Mouse (Mus musculus) testis, adult 2 months (tissue): Measurements from ENCODE around the gene Ubac2.

ENCODE experiments used
- CTCF ChIP-seq: fragments of 200-500 bp; IDR thresholded peaks from 2 replicates; pipeline ENCODE4 v1.5.1; 2012; ENCODE audit warnings: low read depth, mild to moderate bottlenecking, inconsistent platforms, low read length, moderate library complexity; ENCODE audit not compliant: control insufficient read depth, insufficient read depth, insufficient replicate concordance
- POLR2A ChIP-seq: fragments of 200-500 bp; IDR thresholded peaks from 2 replicates; pipeline ENCODE4 v1.6.1; 2012; ENCODE audit warnings: low read depth, mild to moderate bottlenecking, inconsistent platforms, low read length, moderate library complexity; ENCODE audit not compliant: control insufficient read depth

- TF ChIP-seq POLR2A (no peak), CTCF (no peak)
Observed at GRCm38 (mm10) chr14:122062411-122063090, 184.1 kb downstream of the Ubac2 start.
